Mouse (Mus musculus): ENCODE measurements around the gene Hmcn2. TPM values are rescaled to one million over a fixed set of nuclear protein-coding genes. Genes with fewer than 3 reads are reported as not detected.

The Hmcn2 gene
- polyA plus RNA-seq, 1 experiment from 2014 or later: 0.30 TPM

DNA sequence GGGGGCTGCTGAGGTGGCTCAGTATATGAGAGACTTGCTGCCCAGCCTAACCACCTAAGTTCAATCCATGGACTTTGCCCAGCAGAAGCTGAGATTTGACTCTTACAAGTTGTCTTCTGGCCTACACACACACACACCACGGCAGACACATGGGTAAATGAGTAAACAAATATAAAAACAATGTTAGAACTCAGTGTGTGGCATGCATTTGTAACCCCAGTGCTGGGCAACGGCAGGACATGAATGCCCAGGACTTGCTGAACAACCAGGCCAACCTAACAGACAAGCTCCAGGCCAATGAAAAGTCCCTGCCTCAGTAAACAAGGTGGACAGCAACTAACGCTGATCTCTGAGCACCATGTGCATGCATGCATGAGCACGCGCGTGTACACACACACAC lies 125.4 kb downstream of the Hmcn2 start:
- ATAC-seq: no peak
- Histone ChIP-seq H3K4me2 (ENCODE audit: low read length) (no peak overlapping the region), H3K27ac (ENCODE audit: low read depth, low read length) (no peak overlapping the region), H3K9me3 (ENCODE audit: control insufficient read depth, low read length) (no peaks in the 10 kb centered on the region), H3K36me3 (ENCODE audit: control insufficient read depth, insufficient read depth, low read length) (no peaks in the 10 kb centered on the region), H3K4me1 (ENCODE audit: control insufficient read depth, insufficient read depth, low read depth, low read length) (peaks cover 8% of the 10 kb centered on the region; the same call in 1 of the 2 replicates), H3K4me3 (ENCODE audit: low read length) (no peak overlapping the region), H3K9ac (ENCODE audit: low read depth, low read length) (no peak overlapping the region), H3K27me3 (replicated peaks; ENCODE audit: control insufficient read depth, insufficient read depth, low read length) (no peaks in the 10 kb centered on the region)
- 81% methylated on average over 6 of the region's 6 CpGs for WGBS

DNA sequence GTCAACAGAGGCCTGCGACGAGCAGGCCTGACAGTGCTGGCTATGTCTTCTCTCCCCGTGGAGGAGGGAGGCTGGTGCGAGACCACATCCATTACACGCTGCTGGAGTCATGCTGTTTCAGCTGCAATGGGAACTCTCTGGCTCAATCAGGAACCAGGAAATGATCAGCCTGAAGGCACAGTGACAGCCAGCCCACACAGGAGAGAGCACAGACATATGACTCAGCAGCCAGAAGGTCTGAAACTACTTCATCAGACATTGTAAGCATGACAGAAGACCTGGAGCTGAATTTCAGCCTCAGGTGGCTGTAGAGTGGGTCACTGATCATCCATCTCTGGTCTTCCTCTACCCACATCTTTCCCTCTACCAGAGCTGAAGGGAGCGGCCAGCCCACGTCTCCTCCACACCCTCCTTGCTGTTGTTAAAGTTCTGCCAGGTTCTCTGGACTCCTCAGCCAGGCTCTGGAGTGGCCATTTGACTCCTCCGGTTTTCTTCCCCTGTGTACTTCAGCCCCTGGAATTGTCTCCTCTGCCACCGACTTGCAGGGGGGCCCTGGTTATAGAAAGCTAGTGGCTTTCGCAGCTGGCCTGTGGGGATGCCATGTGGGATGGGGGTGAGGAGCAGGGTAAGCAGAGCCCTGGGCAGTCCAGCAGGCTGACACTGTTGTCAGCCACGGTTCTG lies 128.4 kb downstream of the Hmcn2 start:
- Histone ChIP-seq H3K27me3 (replicated peaks; ENCODE audit: control insufficient read depth, insufficient read depth, low read length) (no peaks in the 10 kb centered on the region), H3K9ac (ENCODE audit: low read depth, low read length) (no peak overlapping the region), H3K27ac (ENCODE audit: low read depth, low read length) (no peak overlapping the region), H3K36me3 (ENCODE audit: control insufficient read depth, insufficient read depth, low read length) (no peaks in the 10 kb centered on the region), H3K9me3 (ENCODE audit: control insufficient read depth, low read length) (no peaks in the 10 kb centered on the region), H3K4me1 (ENCODE audit: control insufficient read depth, insufficient read depth, low read depth, low read length) (peaks cover 8% of the 10 kb centered on the region; the same call in 1 of the 2 replicates), H3K4me2 (ENCODE audit: low read length) (no peak overlapping the region), H3K4me3 (ENCODE audit: low read length) (no peak overlapping the region)
- peak; percentile 73 for ATAC-seq
- WGBS: 51% methylated on average over 11 of the region's 11 CpGs

GRCm38 (mm10) chr2:31446036-31446435 lies 131.8 kb downstream of the Hmcn2 start:
- ATAC-seq: no peak
- H3K4me2 ChIP-seq (ENCODE audit: low read length): no peak overlapping the region

DNA sequence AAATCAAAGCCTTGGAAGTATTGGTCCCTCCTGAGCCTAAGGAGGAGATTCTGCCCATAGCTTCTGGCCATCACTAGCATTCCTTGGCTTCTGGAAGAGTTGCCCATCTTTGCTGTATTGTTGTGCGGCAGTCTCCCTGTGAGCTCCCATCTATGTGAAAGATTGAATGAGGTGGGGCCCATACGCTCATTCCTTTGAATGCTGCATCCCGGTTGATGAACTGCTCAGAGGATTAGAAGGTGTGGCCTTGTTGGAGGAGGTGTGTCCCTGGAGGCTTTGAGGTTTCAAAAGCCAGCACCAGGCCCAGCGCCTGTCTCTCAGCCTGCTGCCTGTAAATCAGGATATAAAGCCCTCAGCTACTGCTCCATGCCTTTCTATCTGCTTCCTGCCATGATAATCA lies 132.2 kb downstream of the Hmcn2 start:
- no peak overlapping the region for H3K9ac ChIP-seq (ENCODE audit: low read depth, low read length)
- no peak overlapping the region for H3K4me3 ChIP-seq (ENCODE audit: low read length)
- WGBS: 64% methylated on average over 4 of the region's 4 CpGs
- no peaks in the 10 kb centered on the region for H3K36me3 ChIP-seq (ENCODE audit: control insufficient read depth, insufficient read depth, low read length)
- ATAC-seq: no peak
- H3K4me1 ChIP-seq (ENCODE audit: control insufficient read depth, insufficient read depth, low read depth, low read length): peaks cover 23% of the 10 kb centered on the region
- no peaks in the 10 kb centered on the region for H3K27me3 ChIP-seq (replicated peaks; ENCODE audit: control insufficient read depth, insufficient read depth, low read length)
- no peak overlapping the region for H3K27ac ChIP-seq (ENCODE audit: low read depth, low read length)
- H3K4me2 ChIP-seq (ENCODE audit: low read length): no peak overlapping the region
- H3K9me3 ChIP-seq (ENCODE audit: control insufficient read depth, low read length): no peaks in the 10 kb centered on the region

More at GRCm38 (mm10) chr2:31446036-31446435, 131.8 kb downstream of the Hmcn2 start:
- H3K36me3 ChIP-seq (ENCODE audit: control insufficient read depth, insufficient read depth, low read length): no peaks in the 10 kb centered on the region
- WGBS: 82% methylated on average over 4 of the region's 4 CpGs
- H3K27ac ChIP-seq (ENCODE audit: low read depth, low read length): no peak overlapping the region
- no peak overlapping the region for H3K4me3 ChIP-seq (ENCODE audit: low read length)
- H3K9ac ChIP-seq (ENCODE audit: low read depth, low read length): no peak overlapping the region
- H3K9me3 ChIP-seq (ENCODE audit: control insufficient read depth, low read length): no peaks in the 10 kb centered on the region
- peaks cover 23% of the 10 kb centered on the region for H3K4me1 ChIP-seq (ENCODE audit: control insufficient read depth, insufficient read depth, low read depth, low read length)
- H3K27me3 ChIP-seq (replicated peaks; ENCODE audit: control insufficient read depth, insufficient read depth, low read length): no peaks in the 10 kb centered on the region

DNA sequence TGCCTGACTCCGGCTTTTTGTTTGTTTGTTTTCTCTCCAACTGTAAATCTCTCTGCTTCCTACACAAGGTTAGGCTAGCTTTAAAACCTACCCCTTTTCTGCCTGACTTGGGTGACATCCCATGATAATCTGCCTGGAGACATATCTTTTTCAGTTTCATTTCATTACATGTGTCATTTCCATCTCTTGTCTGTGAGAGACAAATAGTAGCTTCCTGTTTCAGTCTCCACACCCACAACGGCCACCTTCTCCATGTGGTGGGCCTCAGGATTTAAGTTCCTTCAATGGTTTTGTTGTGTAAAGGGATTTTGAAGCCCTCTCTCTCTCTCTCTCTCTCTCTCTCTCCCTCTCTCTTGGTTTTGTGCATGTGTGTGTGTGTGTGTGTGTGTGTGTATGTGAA lies 133.3 kb downstream of the Hmcn2 start:
- Histone ChIP-seq H3K27me3 (replicated peaks; ENCODE audit: control insufficient read depth, insufficient read depth, low read length) (no peaks in the 10 kb centered on the region), H3K4me2 (ENCODE audit: low read length) (no peak overlapping the region), H3K9me3 (ENCODE audit: control insufficient read depth, low read length) (no peaks in the 10 kb centered on the region), H3K36me3 (ENCODE audit: control insufficient read depth, insufficient read depth, low read length) (no peaks in the 10 kb centered on the region), H3K4me1 (ENCODE audit: control insufficient read depth, insufficient read depth, low read depth, low read length) (peaks cover 19% of the 10 kb centered on the region), H3K4me3 (ENCODE audit: low read length) (no peak overlapping the region), H3K27ac (ENCODE audit: low read depth, low read length) (no peak overlapping the region), H3K9ac (ENCODE audit: low read depth, low read length) (no peak overlapping the region)
- 88% methylated on average over 2 of the region's 2 CpGs for WGBS
- ATAC-seq: no peak

GRCm38 (mm10) chr2:31448756-31449440 lies 134.7 kb downstream of the Hmcn2 start:
- Histone ChIP-seq H3K27ac (ENCODE audit: low read depth, low read length) (peak overlapping the region; percentile 44), H3K4me2 (ENCODE audit: low read length) (no peak overlapping the region), H3K27me3 (replicated peaks; ENCODE audit: control insufficient read depth, insufficient read depth, low read length) (no peaks in the 10 kb centered on the region), H3K4me1 (ENCODE audit: control insufficient read depth, insufficient read depth, low read depth, low read length) (peaks cover 16% of the 10 kb centered on the region), H3K4me3 (ENCODE audit: low read length) (no peak overlapping the region), H3K9ac (ENCODE audit: low read depth, low read length) (no peak overlapping the region), H3K36me3 (ENCODE audit: control insufficient read depth, insufficient read depth, low read length) (no peaks in the 10 kb centered on the region), H3K9me3 (ENCODE audit: control insufficient read depth, low read length) (no peaks in the 10 kb centered on the region)
- WGBS: 19% methylated on average over 3 of the region's 3 CpGs
- ATAC-seq: no peak

DNA sequence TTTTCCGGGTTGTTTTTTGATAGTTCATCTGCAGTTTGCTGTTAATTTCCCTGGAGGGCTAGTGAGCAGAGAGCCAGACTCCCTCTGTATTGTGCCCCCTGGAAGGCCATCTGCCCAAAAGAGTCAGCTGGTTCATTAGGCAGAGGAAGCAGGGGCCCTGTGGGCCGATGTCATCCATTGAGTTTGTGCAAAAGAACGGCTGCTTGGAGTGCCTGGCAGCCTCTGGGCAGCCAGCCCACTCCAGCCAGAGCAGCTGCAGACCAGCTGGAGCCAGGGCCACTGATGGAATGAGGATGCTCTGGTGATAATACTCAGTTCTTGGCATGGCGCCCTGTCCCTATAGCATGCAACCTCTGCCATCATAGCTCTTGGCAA lies 135.2 kb downstream of the Hmcn2 start:
- H3K4me2 ChIP-seq (ENCODE audit: low read length): no peak overlapping the region
- no peaks in the 10 kb centered on the region for H3K36me3 ChIP-seq (ENCODE audit: control insufficient read depth, insufficient read depth, low read length)
- no peak overlapping the region for H3K9ac ChIP-seq (ENCODE audit: low read depth, low read length)
- H3K9me3 ChIP-seq (ENCODE audit: control insufficient read depth, low read length): no peaks in the 10 kb centered on the region
- H3K27me3 ChIP-seq (replicated peaks; ENCODE audit: control insufficient read depth, insufficient read depth, low read length): no peaks in the 10 kb centered on the region
- 19% methylated on average over 4 of the region's 4 CpGs for WGBS
- peak overlapping the region; percentile 44; the same call in 1 of the 2 replicates for H3K27ac ChIP-seq (ENCODE audit: low read depth, low read length)
- ATAC-seq: peak; percentile 91
- peaks cover 16% of the 10 kb centered on the region for H3K4me1 ChIP-seq (ENCODE audit: control insufficient read depth, insufficient read depth, low read depth, low read length)
- H3K4me3 ChIP-seq (ENCODE audit: low read length): no peak overlapping the region

DNA sequence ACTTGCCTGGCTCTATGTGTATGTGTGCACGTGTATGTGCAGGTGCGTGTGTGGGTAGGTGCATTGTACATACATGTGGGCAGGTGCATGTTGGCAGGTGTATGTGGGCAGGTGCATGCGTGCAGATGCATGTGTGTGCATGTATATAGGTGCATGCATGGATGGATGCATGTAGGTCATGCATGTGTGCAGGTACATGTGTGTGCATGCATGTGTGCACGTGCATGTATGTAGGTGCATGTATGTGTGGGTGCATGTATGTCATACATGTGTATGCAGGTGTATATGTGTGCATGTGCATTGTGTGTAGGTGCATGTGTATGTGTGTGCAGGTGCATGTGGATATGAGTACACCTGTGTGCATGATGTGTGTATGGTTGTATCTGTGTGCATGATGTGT lies 135.7 kb downstream of the Hmcn2 start:
- WGBS: 91% methylated on average over 4 of the region's 4 CpGs
- no peak overlapping the region for H3K4me2 ChIP-seq (ENCODE audit: low read length)
- no peaks in the 10 kb centered on the region for H3K27me3 ChIP-seq (replicated peaks; ENCODE audit: control insufficient read depth, insufficient read depth, low read length)
- ATAC-seq: peak; percentile 24
- no peaks in the 10 kb centered on the region for H3K9me3 ChIP-seq (ENCODE audit: control insufficient read depth, low read length)
- no peak overlapping the region for H3K4me3 ChIP-seq (ENCODE audit: low read length)
- peaks cover 16% of the 10 kb centered on the region for H3K4me1 ChIP-seq (ENCODE audit: control insufficient read depth, insufficient read depth, low read depth, low read length)
- H3K36me3 ChIP-seq (ENCODE audit: control insufficient read depth, insufficient read depth, low read length): no peaks in the 10 kb centered on the region
- H3K9ac ChIP-seq (ENCODE audit: low read depth, low read length): no peak overlapping the region
- no peak overlapping the region for H3K27ac ChIP-seq (ENCODE audit: low read depth, low read length)

DNA sequence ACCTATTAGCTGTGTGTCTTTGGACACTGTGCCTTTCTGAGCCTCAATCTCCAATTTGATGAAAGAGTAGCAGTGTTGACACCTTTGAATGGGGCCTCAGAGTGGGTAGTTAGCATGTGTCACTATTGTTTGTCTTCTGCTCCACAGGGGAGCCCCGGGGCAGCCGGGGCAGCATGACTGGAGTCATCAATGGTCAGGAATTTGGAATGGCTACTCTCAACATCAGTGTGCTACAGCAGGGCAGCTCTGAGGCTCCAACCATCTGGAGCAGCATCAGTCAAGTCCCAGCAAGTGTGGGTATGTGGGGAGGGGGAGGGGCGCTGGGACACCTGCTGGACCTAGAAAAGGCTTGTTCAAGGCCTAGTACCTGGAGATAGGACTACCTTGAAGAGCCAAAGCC lies 136.4 kb downstream of the Hmcn2 start:
- Histone ChIP-seq H3K4me3 (ENCODE audit: low read length) (no peak overlapping the region), H3K9ac (ENCODE audit: low read depth, low read length) (no peak overlapping the region), H3K4me2 (ENCODE audit: low read length) (no peak overlapping the region), H3K36me3 (ENCODE audit: control insufficient read depth, insufficient read depth, low read length) (no peaks in the 10 kb centered on the region), H3K4me1 (ENCODE audit: control insufficient read depth, insufficient read depth, low read depth, low read length) (peaks cover 16% of the 10 kb centered on the region), H3K9me3 (ENCODE audit: control insufficient read depth, low read length) (no peaks in the 10 kb centered on the region), H3K27me3 (replicated peaks; ENCODE audit: control insufficient read depth, insufficient read depth, low read length) (no peaks in the 10 kb centered on the region), H3K27ac (ENCODE audit: low read depth, low read length) (no peak overlapping the region)
- no peak for ATAC-seq
- WGBS: 29% methylated on average over 3 of the region's 3 CpGs
